Mouse (Mus musculus): Measurements from ENCODE around the gene Ints7. TPM values are rescaled to one million over a fixed set of nuclear protein-coding genes. Genes with fewer than 3 reads are reported as not detected.

Gene Ints7
- total RNA-seq, 2 experiments from 2014 or later, result 26.1 to 27.6 TPM

Other genes starting within 250 kb of the Ints7 start
- gene Tmem206, start 249.7 kb upstream of the Ints7 start, total RNA-seq (2021), result 1 to 10 TPM; 4.6 to 6.3 TPM
- 10 to 100 TPM; 57.9 to 66.5 TPM for gene Ppp2r5a, start 172.4 kb upstream of the Ints7 start, total RNA-seq (2021)
- gene Dtl, start 92 bp upstream of the Ints7 start, total RNA-seq (2021), result 10 to 100 TPM; 14.7 to 15.2 TPM
- gene Lpgat1, start 142.2 kb downstream of the Ints7 start, total RNA-seq (2021), result 10 to 100 TPM; 41.2 to 48.3 TPM
- 1 to 10 TPM; 8.6 to 8.7 TPM for gene Nek2, start 245.8 kb downstream of the Ints7 start, total RNA-seq (2021)

All from gastrocnemius, postnatal 4 days (tissue).